Mouse (Mus musculus): ENCODE results near the gene Cog2.

DNA sequence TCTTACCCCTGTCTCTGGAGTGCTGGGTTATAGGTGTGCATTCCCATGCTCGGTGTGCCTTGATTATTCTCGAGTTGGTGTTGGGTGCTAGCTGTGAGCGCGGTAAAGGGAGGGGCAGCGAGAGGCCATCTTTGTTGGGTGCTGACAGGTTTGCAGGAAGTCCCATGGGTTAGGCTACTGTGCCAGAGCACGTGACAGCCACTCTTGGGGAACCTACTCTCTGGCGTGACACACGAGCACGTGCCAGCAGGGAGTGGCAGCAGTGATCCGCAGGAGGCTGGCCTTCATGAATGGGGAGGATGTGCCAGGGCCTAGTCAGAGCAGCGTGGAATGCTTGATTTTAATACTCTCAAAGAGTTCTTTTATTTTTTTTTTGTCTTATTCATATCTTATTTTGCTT is 5.7 kb downstream of the Cog2 start:
- TF ChIP-seq CTCF (IDR thresholded peaks at IDR 0.05) (no peak), POLR2A (IDR thresholded peaks at IDR 0.05; ENCODE audit: insufficient read depth, low read depth, low read length) (no peak), EP300 (IDR thresholded peaks at IDR 0.05; ENCODE audit: insufficient read depth, low read depth, low read length) (no peak)

Measured in heart, adult 2 months (tissue).